Mouse (Mus musculus) CD4-positive, CD25-positive, alpha-beta regulatory T cell (primary cell): ENCODE measurements around the gene Nupr1l. TPM values are rescaled to one million over a fixed set of nuclear protein-coding genes. Genes with fewer than 3 reads are reported as not detected.

ENCODE experiments used
- polyA plus RNA-seq: library from polyadenylated mRNA; unstranded; fragments of 100-300 nt; shearing (Covaris generic); gene quantifications from one replicate; pipeline ENCODE4 v1.2.1, GENCODE M21; 2017

The Nupr1l gene
- 0.75 TPM for polyA plus RNA-seq

GRCm38 (mm10) chr5:129908242-129908965, at the start of gene Nupr1l:
Nupr1l (plus strand) TSS chr5:129908540.

GRCm38 (mm10) chr5:129886911-129887636, 21.3 kb upstream of the Nupr1l start, which contains the start of gene Chchd2:
Chchd2 (minus strand) TSS chr5:129887470.

GRCm38 (mm10) chr5:129895198-129896088, 12.9 kb upstream of the Nupr1l start, which contains the start of gene Zbed5:
Zbed5 (plus strand) TSS chr5:129895723.

GRCm38 (mm10) chr5:129898449-129898848, 9.9 kb upstream of the Nupr1l start, which contains the start of gene Phkg1:
Phkg1 (minus strand) TSS chr5:129898549.

GRCm38 (mm10) chr5:129941495-129942045, 33.2 kb downstream of the Nupr1l start, which contains the start of gene Vkorc1l1:
Vkorc1l1 (plus strand) TSS chr5:129941970.

Other genes with a start within 250 kb of the Nupr1l start
- gene Zfp11, start 238.4 kb upstream of the Nupr1l start, polyA plus RNA-seq = 3.6 TPM
- gene Sept14, start 200.0 kb upstream of the Nupr1l start, polyA plus RNA-seq = 0.17 TPM
- 114 TPM for gene Mrps17, start 193.0 kb upstream of the Nupr1l start, polyA plus RNA-seq
- gene Nipsnap2, start 183.5 kb upstream of the Nupr1l start, polyA plus RNA-seq = 31.3 TPM
- 60.2 TPM for gene Psph, start 121.1 kb upstream of the Nupr1l start, polyA plus RNA-seq
- 25.1 TPM for gene Sumf2, start 61.6 kb upstream of the Nupr1l start, polyA plus RNA-seq
- 464 TPM for gene Chchd2, start 21.1 kb upstream of the Nupr1l start, polyA plus RNA-seq
- gene Zbed5, start 12.8 kb upstream of the Nupr1l start, polyA plus RNA-seq = 3.1 TPM
- 0.28 TPM for gene Phkg1, start 10.0 kb upstream of the Nupr1l start, polyA plus RNA-seq
- 15.9 TPM for gene Vkorc1l1, start 33.4 kb downstream of the Nupr1l start, polyA plus RNA-seq
- gene Gusb, start 94.5 kb downstream of the Nupr1l start, polyA plus RNA-seq = 52.4 TPM
- 71.3 TPM for gene Asl, start 120.7 kb downstream of the Nupr1l start, polyA plus RNA-seq
- 43.6 TPM for gene Crcp, start 120.8 kb downstream of the Nupr1l start, polyA plus RNA-seq
- gene Tpst1, start 164.8 kb downstream of the Nupr1l start, polyA plus RNA-seq = 11.0 TPM
- gene Kctd7, start 236.3 kb downstream of the Nupr1l start, polyA plus RNA-seq = 6.5 TPM